Mouse (Mus musculus) ES-Bruce4 (cell line): ENCODE results near the gene Gm9573. TPM values are rescaled to one million over a fixed set of nuclear protein-coding genes. Genes with fewer than 3 reads are reported as not detected.

Source experiments
- H3K27ac ChIP-seq: 2 replicates; pipeline ENCODE4 v1.5.1; 2012; ENCODE audit warnings: low read length, inconsistent platforms; ENCODE audit not compliant: insufficient read depth
- H3K27me3 ChIP-seq: 2 replicates; pipeline ENCODE4 v1.6.1; 2012; ENCODE audit warnings: mild to moderate bottlenecking, low read length, inconsistent platforms; ENCODE audit not compliant: control insufficient read depth, poor library complexity, insufficient read depth, severe bottlenecking
- H3K36me3 ChIP-seq: 2 replicates; pipeline ENCODE4 v1.6.1; 2012; ENCODE audit warnings: inconsistent platforms, mild to moderate bottlenecking, low read length, moderate library complexity; ENCODE audit not compliant: control insufficient read depth, poor library complexity, insufficient read depth, severe bottlenecking
- H3K4me1 ChIP-seq: one replicate; pipeline ENCODE4 v1.8.1; 2011; ENCODE audit warnings: low read length; ENCODE audit not compliant: control insufficient read depth, insufficient read depth
- H3K4me3 ChIP-seq: 2 replicates; pipeline ENCODE4 v1.5.1; 2011; ENCODE audit warnings: low read depth, mild to moderate bottlenecking, low read length
- H3K9ac ChIP-seq: 2 replicates; pipeline ENCODE4 v1.6.1; 2012; ENCODE audit warnings: low read depth, mild to moderate bottlenecking, inconsistent platforms; ENCODE audit not compliant: poor library complexity, severe bottlenecking
- H3K9me3 ChIP-seq: replicated peaks from 2 replicates; pipeline ENCODE4 v1.6.1; 2012; ENCODE audit warnings: mild to moderate bottlenecking, low read length, inconsistent platforms; ENCODE audit not compliant: control insufficient read depth, poor library complexity, insufficient read depth, severe bottlenecking
- CTCF ChIP-seq: IDR thresholded peaks from one replicate; pipeline ENCODE4 v1.8.1; 2011; ENCODE audit warnings: low read depth, low read length
- EP300 ChIP-seq: IDR thresholded peaks from 2 replicates; pipeline ENCODE4 v1.6.1; 2011; ENCODE audit warnings: low read depth, low read length; ENCODE audit not compliant: insufficient read depth
- POLR2A ChIP-seq: IDR thresholded peaks from one replicate; pipeline ENCODE4 v1.8.1; 2011; ENCODE audit warnings: low read length; ENCODE audit not compliant: insufficient read depth
- polyA plus RNA-seq: library from polyadenylated mRNA; stranded (reverse); fragments of >200 nt; gene quantifications from 2 replicates; pipeline ENCODE4 v1.2.4, GENCODE M21; 2011; ENCODE audit warnings: low read depth; ENCODE audit not compliant: missing spikeins, insufficient read depth, insufficient read length

Gm9573 gene
- polyA plus RNA-seq, 1 experiment, result not detected

DNA sequence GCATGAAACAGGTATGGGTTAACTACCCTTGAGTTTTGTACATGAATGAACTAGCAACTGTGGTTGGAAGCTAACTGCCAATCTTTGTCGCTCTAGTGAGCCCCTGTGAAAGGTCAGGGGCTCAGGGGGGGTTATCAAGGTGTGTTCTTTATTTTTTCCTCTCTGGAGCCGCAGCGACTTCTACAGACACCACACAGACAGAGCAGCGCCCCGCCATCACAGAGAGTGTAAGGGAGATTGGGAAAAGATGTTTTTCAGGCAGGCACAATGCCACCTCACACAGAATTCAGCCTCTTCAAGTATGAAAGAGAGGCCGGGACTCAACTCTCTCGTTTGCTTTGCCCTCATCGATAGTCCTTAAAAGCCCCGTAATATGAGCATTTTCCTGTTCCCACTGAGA lies 34.3 kb downstream of the Gm9573 start:
- Histone ChIP-seq H3K4me1 (peaks cover 7% of the 10 kb centered on the region), H3K27ac (peak overlapping the region; percentile 31; the same call in 1 of the 2 replicates), H3K4me3 (peak overlapping the region; percentile 13; the same call in 1 of the 2 replicates), H3K36me3 (no peaks in the 10 kb centered on the region), H3K9me3 (no peaks in the 10 kb centered on the region; the same call in 1 of the 2 replicates), H3K9ac (peak overlapping the region; percentile 2; the same call in 1 of the 2 replicates), H3K27me3 (no peaks in the 10 kb centered on the region)
- TF ChIP-seq CTCF (no peak), POLR2A (no peak), EP300 (no peak)

DNA sequence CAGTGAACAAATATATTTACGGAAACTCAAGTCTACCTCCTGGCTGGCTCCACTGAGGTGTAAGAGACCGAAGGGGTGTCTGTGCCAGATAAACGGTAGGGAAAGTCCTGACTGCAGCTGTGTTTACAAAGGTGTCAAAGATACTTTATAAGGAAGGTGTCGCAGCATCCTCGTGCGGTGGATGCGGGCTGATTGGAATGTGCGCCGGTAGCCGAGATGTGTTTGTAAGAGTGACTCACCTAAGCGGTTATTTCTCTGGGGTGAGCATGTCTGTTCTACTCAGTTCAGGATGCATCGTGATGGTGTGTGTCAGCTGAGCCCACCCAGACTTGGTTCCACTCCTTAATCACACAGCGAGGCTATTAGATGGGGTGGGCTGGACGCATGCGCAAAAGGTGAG lies 34.7 kb downstream of the Gm9573 start:
- Histone ChIP-seq H3K4me3 (peak overlapping the region; percentile 13; the same call in 1 of the 2 replicates), H3K36me3 (no peaks in the 10 kb centered on the region), H3K27ac (peak overlapping the region; percentile 19; the same call in 1 of the 2 replicates), H3K9ac (peak overlapping the region; percentile 2; the same call in 1 of the 2 replicates), H3K4me1 (peaks cover 7% of the 10 kb centered on the region), H3K9me3 (no peaks in the 10 kb centered on the region; the same call in 1 of the 2 replicates), H3K27me3 (no peaks in the 10 kb centered on the region)
- TF ChIP-seq POLR2A, result no peak
- no peak for TF ChIP-seq EP300
- no peak for TF ChIP-seq CTCF

- H3K36me3 ChIP-seq, result no peaks in the 10 kb centered on the region
- H3K4me1 ChIP-seq, result peaks cover 7% of the 10 kb centered on the region
- H3K27me3 ChIP-seq, result no peaks in the 10 kb centered on the region
- no peak overlapping the region for H3K4me3 ChIP-seq
- H3K9me3 ChIP-seq, result no peaks in the 10 kb centered on the region
- H3K27ac ChIP-seq, result no peak overlapping the region
- no peak for TF ChIP-seq POLR2A
- TF ChIP-seq EP300, result no peak
- no peak for TF ChIP-seq CTCF
- H3K9ac ChIP-seq, result no peak overlapping the region
Observed at GRCm38 (mm10) chr17:35591219-35591578, 35.2 kb downstream of the Gm9573 start.

DNA sequence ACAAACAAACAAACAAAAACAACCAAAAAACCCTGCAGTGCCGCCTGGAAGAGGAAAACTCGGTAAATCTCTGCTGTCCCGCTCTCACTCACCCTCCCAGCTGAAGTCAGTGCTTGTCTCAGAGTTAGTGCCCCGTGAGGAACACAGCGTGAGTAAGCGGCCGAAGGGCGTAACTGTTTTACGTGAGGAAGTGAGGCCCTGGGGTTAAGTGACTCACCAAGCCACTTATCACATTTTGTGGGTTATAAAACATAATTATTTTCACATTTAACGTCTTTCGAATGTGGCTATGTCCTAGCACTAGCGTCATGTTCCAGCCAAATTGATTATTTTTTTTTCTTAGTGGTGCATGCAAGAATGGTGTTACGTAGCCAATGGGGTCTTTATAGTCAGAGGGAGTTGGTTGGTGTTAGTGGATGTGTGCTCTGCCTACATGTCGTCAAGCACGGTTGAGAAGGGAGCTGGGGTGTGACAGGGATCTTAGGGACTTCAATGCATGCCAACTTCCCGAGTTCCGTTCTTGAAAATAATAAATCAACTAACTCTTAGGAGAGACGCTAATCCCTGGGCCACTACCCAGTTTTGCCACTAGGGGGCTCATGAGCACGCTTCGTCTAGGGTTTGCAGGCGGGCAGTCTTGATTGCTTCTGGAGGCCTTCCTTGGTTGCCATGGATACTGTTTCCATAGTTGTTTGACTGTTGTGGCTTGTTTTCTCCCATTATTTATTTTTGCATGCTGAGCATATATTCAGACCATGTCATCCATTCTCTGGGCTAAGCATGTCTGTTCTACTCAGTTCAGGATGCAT lies 35.8 kb downstream of the Gm9573 start:
- H3K36me3 ChIP-seq, result no peaks in the 10 kb centered on the region
- TF ChIP-seq EP300 (no peak), CTCF (peak; percentile 74)
- H3K9me3 ChIP-seq, result no peaks in the 10 kb centered on the region
- H3K9ac ChIP-seq, result no peak overlapping the region
- peak overlapping the region; percentile 1; the same call in 1 of the 2 replicates for H3K27ac ChIP-seq
- H3K27me3 ChIP-seq, result no peaks in the 10 kb centered on the region
- H3K4me3 ChIP-seq, result no peak overlapping the region
- H3K4me1 ChIP-seq, result peaks cover 5% of the 10 kb centered on the region

DNA sequence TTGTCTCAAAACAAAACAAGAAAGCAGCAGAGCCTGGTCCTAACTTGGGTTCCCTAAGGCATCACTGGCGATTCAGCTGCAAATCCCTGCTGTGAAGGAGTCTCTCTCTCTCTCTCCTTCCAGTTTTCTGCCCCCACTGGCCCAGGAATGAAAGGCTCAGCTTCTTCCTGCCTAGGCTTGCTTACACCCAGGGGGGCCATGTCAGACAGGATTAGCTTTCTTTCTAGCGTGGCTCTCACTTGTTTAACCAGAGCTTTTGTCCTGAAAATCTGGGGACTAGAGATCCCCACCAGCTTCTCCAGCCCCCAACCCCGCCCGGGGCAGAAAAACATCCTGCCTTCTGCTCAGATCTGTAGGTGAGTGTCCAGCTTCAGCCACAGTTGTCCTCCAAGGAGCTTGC lies 38.0 kb downstream of the Gm9573 start:
- peaks cover 5% of the 10 kb centered on the region for H3K4me1 ChIP-seq
- TF ChIP-seq CTCF (no peak), POLR2A (no peak), EP300 (no peak)

GRCm38 (mm10) chr17:35587291-35587690 lies 39.1 kb downstream of the Gm9573 start:
- TF ChIP-seq POLR2A (no peak), CTCF (peak; percentile 24)
- no peaks in the 10 kb centered on the region for H3K9me3 ChIP-seq
- no peak overlapping the region for H3K27ac ChIP-seq
- H3K4me3 ChIP-seq, result no peak overlapping the region
- no peak overlapping the region for H3K9ac ChIP-seq
- H3K27me3 ChIP-seq, result no peaks in the 10 kb centered on the region
- peaks cover 3% of the 10 kb centered on the region for H3K4me1 ChIP-seq
- no peaks in the 10 kb centered on the region for H3K36me3 ChIP-seq

More for the DNA sequence above, 38.0 kb downstream of the Gm9573 start:
- H3K9me3 ChIP-seq, result no peaks in the 10 kb centered on the region
- H3K27ac ChIP-seq, result peak overlapping the region; percentile 55
- no peaks in the 10 kb centered on the region for H3K36me3 ChIP-seq
- H3K4me3 ChIP-seq, result no peak overlapping the region
- no peak overlapping the region for H3K9ac ChIP-seq
- H3K27me3 ChIP-seq, result no peaks in the 10 kb centered on the region
